Mouse (Mus musculus): ENCODE measurements around the gene Trim67. TPM values are rescaled to one million over a fixed set of nuclear protein-coding genes. Genes with fewer than 3 reads are reported as not detected.
A peak's percentile ranks its signal among the peaks of the same experiment; 100 is the strongest.

Gene Trim67
- polyA plus RNA-seq, 1 experiment, result 0.26 TPM

- 67% methylated on average over 4 of the region's 4 CpGs for WGBS
- no peaks in the 10 kb centered on the region for H3K36me3 ChIP-seq (ENCODE audit: control insufficient read depth, insufficient read depth, low read length)
- peaks cover 5% of the 10 kb centered on the region; the same call in 1 of the 2 replicates for H3K4me1 ChIP-seq (replicated peaks; ENCODE audit: control insufficient read depth, insufficient read depth, low read length)
- H3K27ac ChIP-seq (ENCODE audit: control insufficient read depth, insufficient read depth, low read length), result no peak overlapping the region
- peaks cover 18% of the 10 kb centered on the region for H3K27me3 ChIP-seq (ENCODE audit: control insufficient read depth, insufficient read depth, low read length)
- TF ChIP-seq POLR2A (IDR thresholded peaks at IDR 0.05; ENCODE audit: control insufficient read depth, extremely low read depth, insufficient read depth, low read length, poor library complexity), result no peak
- TF ChIP-seq CTCF (IDR thresholded peaks at IDR 0.05; ENCODE audit: borderline replicate concordance, control insufficient read depth, extremely low read depth, insufficient read depth, low read length, poor library complexity), result no peak
- DNase-seq, result no peak
- no peak overlapping the region for H3K4me3 ChIP-seq (ENCODE audit: control insufficient read depth, insufficient read depth, low read length)
Measured at GRCm38 (mm10) chr8:124754792-124755190, 38.1 kb upstream of the Trim67 start.

DNA sequence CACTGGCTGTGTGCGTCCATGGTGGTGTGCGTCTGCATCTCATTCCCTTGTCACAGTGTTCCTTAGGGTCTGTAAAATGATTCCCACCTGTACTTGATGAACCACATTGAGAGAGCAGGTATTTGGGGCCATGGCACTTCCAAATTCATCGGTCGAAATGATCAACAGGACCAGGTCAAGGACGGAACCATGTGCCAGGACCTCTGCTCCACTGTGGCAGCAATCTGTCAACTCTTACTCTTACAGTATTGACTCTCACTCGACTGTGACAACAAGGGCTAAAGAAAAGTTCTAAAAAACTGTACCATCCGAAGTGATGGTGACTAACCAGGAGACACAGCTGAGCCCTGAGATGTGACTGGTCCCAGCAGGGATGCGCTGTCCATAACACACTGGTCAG, 37.4 kb upstream of the Trim67 start:
- no peak overlapping the region for H3K4me3 ChIP-seq (ENCODE audit: control insufficient read depth, insufficient read depth, low read length)
- TF ChIP-seq POLR2A (IDR thresholded peaks at IDR 0.05; ENCODE audit: control insufficient read depth, extremely low read depth, insufficient read depth, low read length, poor library complexity) (no peak), CTCF (IDR thresholded peaks at IDR 0.05; ENCODE audit: borderline replicate concordance, control insufficient read depth, extremely low read depth, insufficient read depth, low read length, poor library complexity) (no peak)
- H3K36me3 ChIP-seq (ENCODE audit: control insufficient read depth, insufficient read depth, low read length), result no peaks in the 10 kb centered on the region
- DNase-seq, result no peak
- WGBS, result 88% methylated on average over 8 of the region's 8 CpGs
- H3K4me1 ChIP-seq (replicated peaks; ENCODE audit: control insufficient read depth, insufficient read depth, low read length), result peaks cover 5% of the 10 kb centered on the region; the same call in 1 of the 2 replicates
- no peak overlapping the region for H3K27ac ChIP-seq (ENCODE audit: control insufficient read depth, insufficient read depth, low read length)
- H3K27me3 ChIP-seq (ENCODE audit: control insufficient read depth, insufficient read depth, low read length), result peaks cover 16% of the 10 kb centered on the region

DNA sequence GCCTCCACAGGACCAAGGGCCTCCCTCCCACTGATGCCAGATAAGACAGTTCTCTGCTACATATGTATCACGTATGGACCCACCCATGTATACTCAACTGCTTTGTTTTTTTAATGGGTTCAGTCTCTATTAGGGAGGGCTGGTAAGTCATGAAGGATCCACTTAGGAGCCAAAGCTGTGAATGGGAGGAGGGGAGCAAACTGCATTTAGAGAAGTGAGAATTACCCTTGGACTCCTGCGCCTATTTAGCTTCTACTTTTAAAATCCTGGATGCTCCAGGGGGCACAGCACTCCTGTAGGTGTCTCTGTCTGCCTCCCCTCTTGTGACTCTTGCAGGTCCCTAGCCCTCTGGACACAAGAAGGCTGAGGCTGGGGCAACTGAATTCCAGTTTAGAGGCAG, 36.7 kb upstream of the Trim67 start:
- H3K4me3 ChIP-seq (ENCODE audit: control insufficient read depth, insufficient read depth, low read length), result no peak overlapping the region
- peaks cover 9% of the 10 kb centered on the region; the same call in 1 of the 2 replicates for H3K27me3 ChIP-seq (ENCODE audit: control insufficient read depth, insufficient read depth, low read length)
- 76% methylated on average over 2 of the region's 2 CpGs for WGBS
- H3K36me3 ChIP-seq (ENCODE audit: control insufficient read depth, insufficient read depth, low read length), result no peaks in the 10 kb centered on the region
- H3K4me1 ChIP-seq (replicated peaks; ENCODE audit: control insufficient read depth, insufficient read depth, low read length), result peaks cover 5% of the 10 kb centered on the region; the same call in 1 of the 2 replicates
- TF ChIP-seq CTCF (IDR thresholded peaks at IDR 0.05; ENCODE audit: borderline replicate concordance, control insufficient read depth, extremely low read depth, insufficient read depth, low read length, poor library complexity) (no peak), POLR2A (IDR thresholded peaks at IDR 0.05; ENCODE audit: control insufficient read depth, extremely low read depth, insufficient read depth, low read length, poor library complexity) (no peak)
- DNase-seq, result no peak
- H3K27ac ChIP-seq (ENCODE audit: control insufficient read depth, insufficient read depth, low read length), result no peak overlapping the region

DNA sequence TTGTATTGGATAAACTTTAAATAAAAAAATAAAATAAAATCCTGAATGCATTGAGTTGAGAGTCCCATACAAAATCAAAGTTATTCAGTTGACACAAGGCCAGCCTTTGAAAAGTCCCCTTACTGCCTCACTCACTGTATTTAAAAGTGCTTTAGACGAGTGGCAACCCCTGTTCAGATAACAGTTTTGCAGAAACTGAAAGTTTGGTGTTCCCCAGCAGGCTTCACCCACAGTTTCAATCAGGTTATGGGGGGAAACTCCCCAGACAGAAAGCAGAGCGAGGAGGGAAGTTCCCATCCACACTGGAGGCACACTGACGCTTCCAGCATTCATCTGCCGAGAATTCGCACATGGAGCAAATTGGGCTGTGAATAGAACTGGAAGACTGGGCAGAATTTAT, 36.3 kb upstream of the Trim67 start:
- Histone ChIP-seq H3K36me3 (ENCODE audit: control insufficient read depth, insufficient read depth, low read length) (no peaks in the 10 kb centered on the region), H3K4me1 (replicated peaks; ENCODE audit: control insufficient read depth, insufficient read depth, low read length) (peaks cover 5% of the 10 kb centered on the region; the same call in 1 of the 2 replicates), H3K27ac (ENCODE audit: control insufficient read depth, insufficient read depth, low read length) (no peak overlapping the region), H3K4me3 (ENCODE audit: control insufficient read depth, insufficient read depth, low read length) (no peak overlapping the region), H3K27me3 (ENCODE audit: control insufficient read depth, insufficient read depth, low read length) (peaks cover 6% of the 10 kb centered on the region; the same call in 1 of the 2 replicates)
- TF ChIP-seq POLR2A (IDR thresholded peaks at IDR 0.05; ENCODE audit: control insufficient read depth, extremely low read depth, insufficient read depth, low read length, poor library complexity) (no peak), CTCF (IDR thresholded peaks at IDR 0.05; ENCODE audit: borderline replicate concordance, control insufficient read depth, extremely low read depth, insufficient read depth, low read length, poor library complexity) (no peak)
- DNase-seq, result no peak
- WGBS, result 52% methylated on average over 5 of the region's 5 CpGs

DNA sequence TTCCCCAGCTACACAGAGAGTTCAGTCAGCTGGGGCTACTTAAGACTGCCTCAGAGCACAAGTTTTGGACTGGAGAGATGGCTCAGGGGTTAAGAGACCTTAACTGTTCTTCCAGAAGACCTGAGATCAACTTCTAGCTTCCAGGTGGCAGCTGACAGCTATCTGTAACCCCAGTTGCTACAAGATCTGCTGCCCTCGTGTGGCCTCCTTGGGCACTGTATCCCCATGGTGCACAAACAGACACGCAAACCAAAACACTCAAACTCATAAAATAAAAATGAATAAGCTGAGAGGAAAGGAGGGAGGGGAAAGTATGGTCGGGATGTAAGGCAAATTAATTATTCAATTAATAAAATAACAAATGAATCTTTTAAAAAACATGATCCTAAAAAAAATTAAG, 34.3 kb upstream of the Trim67 start:
- no peaks in the 10 kb centered on the region; the same call in 1 of the 2 replicates for H3K27me3 ChIP-seq (ENCODE audit: control insufficient read depth, insufficient read depth, low read length)
- H3K4me1 ChIP-seq (replicated peaks; ENCODE audit: control insufficient read depth, insufficient read depth, low read length), result no peaks in the 10 kb centered on the region
- no peak overlapping the region for H3K27ac ChIP-seq (ENCODE audit: control insufficient read depth, insufficient read depth, low read length)
- WGBS, result 34% methylated on average over 3 of the region's 3 CpGs
- no peak overlapping the region for H3K4me3 ChIP-seq (ENCODE audit: control insufficient read depth, insufficient read depth, low read length)
- DNase-seq, result peak; percentile 54
- H3K36me3 ChIP-seq (ENCODE audit: control insufficient read depth, insufficient read depth, low read length), result no peaks in the 10 kb centered on the region
- no peak for TF ChIP-seq POLR2A (IDR thresholded peaks at IDR 0.05; ENCODE audit: control insufficient read depth, extremely low read depth, insufficient read depth, low read length, poor library complexity)
- TF ChIP-seq CTCF (IDR thresholded peaks at IDR 0.05; ENCODE audit: borderline replicate concordance, control insufficient read depth, extremely low read depth, insufficient read depth, low read length, poor library complexity), result no peak; the same call in 1 of the 2 replicates

GRCm38 (mm10) chr8:124763061-124763460, 29.8 kb upstream of the Trim67 start:
- TF ChIP-seq POLR2A (IDR thresholded peaks at IDR 0.05; ENCODE audit: control insufficient read depth, extremely low read depth, insufficient read depth, low read length, poor library complexity), result no peak
- TF ChIP-seq CTCF (IDR thresholded peaks at IDR 0.05; ENCODE audit: borderline replicate concordance, control insufficient read depth, extremely low read depth, insufficient read depth, low read length, poor library complexity), result no peak
- DNase-seq, result no peak
- Histone ChIP-seq H3K4me3 (ENCODE audit: control insufficient read depth, insufficient read depth, low read length) (no peak overlapping the region), H3K4me1 (replicated peaks; ENCODE audit: control insufficient read depth, insufficient read depth, low read length) (no peaks in the 10 kb centered on the region), H3K36me3 (ENCODE audit: control insufficient read depth, insufficient read depth, low read length) (no peaks in the 10 kb centered on the region), H3K27me3 (ENCODE audit: control insufficient read depth, insufficient read depth, low read length) (no peaks in the 10 kb centered on the region), H3K27ac (ENCODE audit: control insufficient read depth, insufficient read depth, low read length) (no peak overlapping the region)
- WGBS, result 83% methylated on average over 7 of the region's 7 CpGs

DNA sequence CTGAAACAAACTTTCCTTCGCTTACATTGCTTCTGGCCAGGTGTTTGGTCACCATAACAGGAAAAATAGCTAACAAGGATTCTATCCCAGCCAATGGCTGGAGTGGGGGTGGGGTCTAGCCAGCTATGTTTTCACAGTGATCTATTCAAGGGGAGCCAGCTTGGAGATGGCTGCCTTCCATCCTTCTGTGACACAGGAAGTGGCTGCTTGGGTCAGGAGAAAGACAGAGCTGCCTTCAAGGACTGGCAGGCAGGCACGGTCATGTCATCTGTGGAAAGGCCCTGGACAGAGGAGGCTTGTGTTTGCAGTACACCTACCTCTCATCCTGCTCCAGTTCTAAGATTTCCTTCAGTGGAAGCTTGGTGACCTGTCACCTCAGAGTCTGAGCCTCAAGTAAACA, 20.5 kb upstream of the Trim67 start:
- Histone ChIP-seq H3K36me3 (ENCODE audit: control insufficient read depth, insufficient read depth, low read length) (no peaks in the 10 kb centered on the region), H3K27ac (ENCODE audit: control insufficient read depth, insufficient read depth, low read length) (no peak overlapping the region), H3K4me1 (replicated peaks; ENCODE audit: control insufficient read depth, insufficient read depth, low read length) (no peaks in the 10 kb centered on the region), H3K27me3 (ENCODE audit: control insufficient read depth, insufficient read depth, low read length) (no peaks in the 10 kb centered on the region), H3K4me3 (ENCODE audit: control insufficient read depth, insufficient read depth, low read length) (no peak overlapping the region)
- WGBS, result 83% methylated on average over 2 of the region's 2 CpGs
- DNase-seq, result no peak
- TF ChIP-seq CTCF (IDR thresholded peaks at IDR 0.05; ENCODE audit: borderline replicate concordance, control insufficient read depth, extremely low read depth, insufficient read depth, low read length, poor library complexity) (no peak), POLR2A (IDR thresholded peaks at IDR 0.05; ENCODE audit: control insufficient read depth, extremely low read depth, insufficient read depth, low read length, poor library complexity) (no peak)

All from thymus, adult 2 months (tissue).